Mouse (Mus musculus): Measurements from ENCODE around the gene Tpcn2.

DNA sequence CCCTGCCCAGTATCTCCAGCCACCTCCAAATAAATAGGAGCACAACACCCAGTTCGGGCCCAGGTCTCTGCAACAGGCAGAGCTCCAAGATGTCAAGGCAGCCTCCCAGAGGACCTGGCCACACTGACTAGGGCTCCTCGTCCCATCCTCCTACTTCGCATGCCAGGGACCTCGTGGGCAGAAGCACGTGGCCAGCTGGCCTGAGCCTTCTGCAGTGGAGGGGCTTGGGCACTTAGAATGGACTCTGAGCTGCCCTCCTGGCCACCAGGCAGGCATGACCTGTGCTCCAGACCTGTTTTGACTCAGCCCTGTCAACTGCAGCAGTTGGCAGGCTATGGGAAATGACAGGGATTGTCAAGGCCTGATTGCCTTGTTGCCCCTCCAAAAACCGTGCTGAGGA, 58.2 kb downstream of the Tpcn2 start:
- no peak for TF ChIP-seq POLR2A (IDR thresholded peaks at IDR 0.05; ENCODE audit: extremely low read depth, insufficient read depth, low read length)
- TF ChIP-seq CTCF (IDR thresholded peaks at IDR 0.05; ENCODE audit: low read depth, low read length): no peak
